Mouse (Mus musculus): ENCODE measurements around the gene Tpte.

DNA sequence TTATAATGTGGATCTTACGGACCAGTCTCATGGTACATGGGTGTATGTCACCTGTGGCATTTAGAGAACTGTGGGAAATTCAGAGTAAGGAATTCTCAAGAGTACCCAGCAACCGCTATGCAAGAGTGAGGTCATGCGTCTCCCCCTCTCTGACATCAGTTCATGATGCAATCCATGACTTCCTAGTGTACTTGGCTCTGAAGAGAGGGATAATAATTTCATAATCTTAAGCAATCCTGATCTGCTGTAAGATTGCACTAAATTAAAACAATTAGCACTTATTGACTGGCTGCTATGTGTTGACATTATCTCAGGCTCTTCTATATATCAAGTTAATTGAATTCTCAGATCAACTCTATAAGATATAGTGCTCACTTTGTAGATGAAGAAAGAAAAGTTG is 16.4 kb upstream of the Tpte start:
- no peak for TF ChIP-seq POLR2A (IDR thresholded peaks at IDR 0.05; ENCODE audit: control insufficient read depth, low read depth, low read length)
- no peak for TF ChIP-seq CTCF (IDR thresholded peaks at IDR 0.05; ENCODE audit: control insufficient read depth, insufficient read depth, insufficient replicate concordance, low read depth, low read length)
